Mouse (Mus musculus) thymus, adult 2 months (tissue): ENCODE results near the gene Gm11172. TPM values are rescaled to one million over a fixed set of nuclear protein-coding genes. Genes with fewer than 3 reads are reported as not detected.
"Not testable (repeated sequence)": the region's sequence is repeated elsewhere in the genome, so short reads cannot be mapped to it uniquely, and the experiment has no call there.

Experiments used
- DNase-seq: peaks from one replicate; pipeline ENCODE4 v3.0.0; 2021
- H3K27ac ChIP-seq: fragments of 200-500 bp; 2 replicates; pipeline ENCODE4 v1.5.1; 2012; ENCODE audit warnings: low read length, control low read depth; ENCODE audit not compliant: control insufficient read depth, insufficient read depth
- H3K27me3 ChIP-seq: fragments of 200-500 bp; 2 replicates; pipeline ENCODE4 v1.6.1; 2012; ENCODE audit warnings: mild to moderate bottlenecking, low read length, moderate library complexity, mixed read lengths; ENCODE audit not compliant: control insufficient read depth, insufficient read depth
- H3K36me3 ChIP-seq: fragments of 200-500 bp; 2 replicates; pipeline ENCODE4 v1.6.1; 2012; ENCODE audit warnings: mild to moderate bottlenecking, low read length, moderate library complexity; ENCODE audit not compliant: control insufficient read depth, insufficient read depth
- H3K4me1 ChIP-seq: fragments of 200-500 bp; replicated peaks from 2 replicates; pipeline ENCODE4 v1.6.1; 2012; ENCODE audit warnings: low read length; ENCODE audit not compliant: control insufficient read depth, insufficient read depth
- H3K4me3 ChIP-seq: fragments of 200-500 bp; 2 replicates; pipeline ENCODE4 v1.5.1; 2012; ENCODE audit warnings: mild to moderate bottlenecking, low read length, control low read depth, moderate library complexity; ENCODE audit not compliant: control insufficient read depth, insufficient read depth
- CTCF ChIP-seq: fragments of 200-500 bp; IDR thresholded peaks from 2 replicates; pipeline ENCODE4 v1.5.1; 2012; ENCODE audit warnings: mild to moderate bottlenecking, control low read depth, low read length, moderate library complexity, borderline replicate concordance; ENCODE audit not compliant: control insufficient read depth, poor library complexity, insufficient read depth; ENCODE audit errors: extremely low read depth
- POLR2A ChIP-seq: fragments of 200-500 bp; IDR thresholded peaks from 2 replicates; pipeline ENCODE4 v1.6.1; 2012; ENCODE audit warnings: mild to moderate bottlenecking, low read length, control low read depth, moderate library complexity; ENCODE audit not compliant: control insufficient read depth, poor library complexity, insufficient read depth; ENCODE audit errors: extremely low read depth
- WGBS: fragments of 180-500 bp; shearing (Covaris S2); methylation state at CpG from one replicate; pipeline ENCODE4 v1.1.7; 2018; 5-methylcytosine and 5-hydroxymethylcytosine counted together
- polyA plus RNA-seq: library from polyadenylated mRNA; depleted of rRNA; stranded (reverse); fragments of >200 nt; gene quantifications from 2 replicates; pipeline ENCODE4 v1.2.3, GENCODE M21; 2012; rRNA removed

Gene Gm11172
- polyA plus RNA-seq, 1 experiment, result not detected

GRCm38 (mm10) chr16:10845952-10846351 is 33.2 kb downstream of the Gm11172 start:
- no peak overlapping the region; the same call in 1 of the 2 replicates for H3K27ac ChIP-seq
- no peak overlapping the region for H3K4me3 ChIP-seq
- DNase-seq, result no peak
- TF ChIP-seq POLR2A (no peak), CTCF (no peak)
- whole genome bisulfite sequencing, result 95% methylated on average over 6 of the region's 6 CpGs
- H3K27me3 ChIP-seq, result no peaks in the 10 kb centered on the region
- H3K36me3 ChIP-seq, result no peaks in the 10 kb centered on the region
- H3K4me1 ChIP-seq, result peaks cover 61% of the 10 kb centered on the region

GRCm38 (mm10) chr16:10846503-10846902 is 33.8 kb downstream of the Gm11172 start:
- Histone ChIP-seq H3K4me3 (no peak overlapping the region), H3K27me3 (no peaks in the 10 kb centered on the region), H3K4me1 (peaks cover 56% of the 10 kb centered on the region), H3K27ac (no peak overlapping the region; the same call in 1 of the 2 replicates), H3K36me3 (no peaks in the 10 kb centered on the region)
- peak; percentile 84 for DNase-seq
- no peak for TF ChIP-seq POLR2A
- TF ChIP-seq CTCF, result peak; percentile 75; the same call in 1 of the 2 replicates
- WGBS, result 59% methylated on average over 4 of the region's 4 CpGs

- Histone ChIP-seq H3K4me3 (no peak overlapping the region), H3K36me3 (no peaks in the 10 kb centered on the region), H3K4me1 (peaks cover 34% of the 10 kb centered on the region), H3K27me3 (no peaks in the 10 kb centered on the region), H3K27ac (no peak overlapping the region)
- DNase-seq, result no peak
- TF ChIP-seq POLR2A (no peak), CTCF (no peak)
- 74% methylated on average over 12 of the region's 12 CpGs for WGBS
These were observed 37.5 kb downstream of the Gm11172 start for GRCm38 (mm10) chr16:10849965-10850861.

DNA sequence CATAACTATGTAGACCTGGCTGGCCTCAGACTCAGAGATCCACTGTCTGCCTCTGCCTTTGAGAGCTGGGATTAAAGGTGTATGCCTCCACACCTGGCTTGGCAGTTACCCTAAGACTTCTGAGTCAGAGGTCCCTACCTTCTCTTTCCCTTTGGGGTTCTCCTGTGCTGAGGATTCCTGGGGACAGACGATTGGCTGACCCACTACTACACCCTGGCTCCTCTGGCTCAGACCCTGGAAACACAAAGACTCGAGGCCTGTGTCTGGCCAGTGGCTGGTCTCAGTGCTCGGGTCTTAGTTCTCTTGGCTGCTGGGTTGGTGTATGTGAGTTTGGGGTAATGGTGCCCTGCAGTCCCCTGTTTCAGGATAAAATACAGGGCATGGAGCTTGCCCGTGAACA is 38.2 kb downstream of the Gm11172 start:
- Histone ChIP-seq H3K27me3 (no peaks in the 10 kb centered on the region), H3K4me1 (peaks cover 27% of the 10 kb centered on the region), H3K36me3 (no peaks in the 10 kb centered on the region), H3K27ac (no peak overlapping the region), H3K4me3 (no peak overlapping the region)
- 90% methylated on average over 4 of the region's 4 CpGs for WGBS
- TF ChIP-seq CTCF (no peak), POLR2A (no peak)
- no peak for DNase-seq

DNA sequence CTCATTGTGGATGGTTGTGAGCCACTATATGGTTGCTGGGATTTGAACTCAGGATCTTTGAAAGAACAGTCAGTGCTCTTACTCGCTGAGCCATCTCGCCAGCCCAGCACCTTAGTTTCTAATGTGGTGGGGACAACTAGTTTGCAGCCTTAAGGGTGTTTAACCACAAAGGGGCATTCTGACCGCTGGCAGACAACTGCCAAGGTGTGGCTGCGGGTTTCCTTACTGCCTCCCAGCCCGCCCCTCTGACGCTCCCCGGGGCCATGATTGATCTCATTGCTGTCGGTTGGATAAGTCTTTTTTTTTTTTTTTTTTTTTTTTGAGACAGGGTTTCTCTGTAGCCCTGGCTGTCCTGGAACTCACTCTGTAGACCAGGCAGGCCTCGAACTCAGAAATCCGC is 39.5 kb downstream of the Gm11172 start:
- DNase-seq, H3K27me3 ChIP-seq, H3K4me3 ChIP-seq, H3K36me3 ChIP-seq, H3K27ac ChIP-seq: not testable (repeated sequence)
- peaks cover 19% of the 10 kb centered on the region for H3K4me1 ChIP-seq
- WGBS, result 58% methylated on average over 10 of the region's 10 CpGs

GRCm38 (mm10) chr16:10859726-10860245 is 47.1 kb downstream of the Gm11172 start:
- 93% methylated on average over 7 of the region's 7 CpGs for WGBS
- no peak for DNase-seq
- Histone ChIP-seq H3K4me1 (peaks cover 8% of the 10 kb centered on the region), H3K27ac (no peak overlapping the region), H3K36me3 (no peaks in the 10 kb centered on the region), H3K27me3 (no peaks in the 10 kb centered on the region), H3K4me3 (no peak overlapping the region)
- TF ChIP-seq POLR2A, result no peak
- TF ChIP-seq CTCF, result no peak

- no peak overlapping the region for H3K4me3 ChIP-seq
- TF ChIP-seq CTCF (no peak), POLR2A (no peak)
- 92% methylated on average over 3 of the region's 3 CpGs for WGBS
- H3K4me1 ChIP-seq, result peaks cover 8% of the 10 kb centered on the region
- H3K27ac ChIP-seq, result no peak overlapping the region
- no peak for DNase-seq
- no peaks in the 10 kb centered on the region for H3K27me3 ChIP-seq
- no peaks in the 10 kb centered on the region for H3K36me3 ChIP-seq
These were observed 48.7 kb downstream of the Gm11172 start for GRCm38 (mm10) chr16:10861408-10861807.

Other genes starting within 250 kb of the Gm11172 start
- 279 and 377 TPM in 2 replicates for gene Socs1, start 27.4 kb upstream of the Gm11172 start, polyA plus RNA-seq
- 2.7 and 14.2 TPM in 2 replicates for gene Tnp2, start 24.3 kb upstream of the Gm11172 start, polyA plus RNA-seq
- not detected in 2 replicates for gene Prm3, start 22.0 kb upstream of the Gm11172 start, polyA plus RNA-seq
- gene Prm2, start 16.8 kb upstream of the Gm11172 start, polyA plus RNA-seq, result 0.50 and 7.0 TPM in 2 replicates
- gene Prm1, start 7.1 kb upstream of the Gm11172 start, polyA plus RNA-seq, result 0.96 and 6.1 TPM in 2 replicates
- gene Rmi2, start 22.1 kb downstream of the Gm11172 start, polyA plus RNA-seq, result 23.0 and 59.4 TPM in 2 replicates
- 78.6 and 85.4 TPM in 2 replicates for gene Snn, start 248.0 kb downstream of the Gm11172 start, polyA plus RNA-seq